Mouse (Mus musculus) E14TG2a.4 (cell line): ENCODE measurements around the gene Litaf.

ENCODE experiments used
- H3K27me3 ChIP-seq: 2 replicates; pipeline ENCODE4 v1.6.1; 2014; ENCODE audit warnings: low read length, control low read depth; ENCODE audit not compliant: insufficient read depth
- H3K36me3 ChIP-seq: 2 replicates; pipeline ENCODE4 v1.6.1; 2014; ENCODE audit warnings: low read length, control low read depth; ENCODE audit not compliant: insufficient read depth
- H3K4me1 ChIP-seq: replicated peaks from 2 replicates; pipeline ENCODE4 v1.6.1; 2014; ENCODE audit warnings: low read depth, low read length, control low read depth
- H3K4me3 ChIP-seq: replicated peaks from 2 replicates; pipeline ENCODE4 v1.5.1; 2014; ENCODE audit warnings: mild to moderate bottlenecking, low read length
- H3K9me3 ChIP-seq: 2 replicates; pipeline ENCODE4 v1.6.1; 2014; ENCODE audit warnings: low read length, control low read depth
- CTCF ChIP-seq: conservative IDR thresholded peaks from 2 replicates; pipeline ENCODE4 v1.5.1; 2014; ENCODE audit warnings: low read length
- NANOG ChIP-seq: IDR thresholded peaks from 2 replicates; pipeline ENCODE4 v1.6.1; 2014; ENCODE audit warnings: borderline replicate concordance, low read length, mixed read lengths
- POU5F1 ChIP-seq: IDR thresholded peaks from 2 replicates; pipeline ENCODE4 v1.6.1; 2014; ENCODE audit warnings: low read length, borderline replicate concordance

Litaf gene

DNA sequence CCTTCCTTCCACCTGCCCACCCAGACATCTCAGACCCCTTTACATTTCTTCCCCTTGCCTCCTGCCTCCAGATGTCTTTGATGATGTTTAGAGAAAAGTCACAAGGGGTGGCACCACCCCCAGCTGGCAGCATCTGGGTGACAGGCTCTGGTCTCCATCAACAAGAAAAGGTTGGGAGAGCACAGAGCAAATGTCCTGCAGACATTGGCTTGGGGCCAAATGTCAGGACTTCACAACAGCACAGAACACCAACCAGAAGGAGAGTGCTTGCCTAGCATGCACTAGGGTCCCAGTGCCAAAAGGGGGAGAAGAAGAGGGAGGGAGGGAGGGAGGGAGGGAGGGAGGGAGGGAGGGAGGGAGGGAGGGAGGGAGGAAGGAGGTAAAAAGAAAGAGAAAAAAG is 146.1 kb downstream of the Litaf start:
- Histone ChIP-seq H3K4me3 (no peak overlapping the region), H3K9me3 (no peaks in the 10 kb centered on the region), H3K4me1 (peaks cover 8% of the 10 kb centered on the region), H3K36me3 (no peaks in the 10 kb centered on the region), H3K27me3 (peaks cover 4% of the 10 kb centered on the region; the same call in 1 of the 2 replicates)
- TF ChIP-seq CTCF (no peak), POU5F1 (no peak), NANOG (no peak)

GRCm38 (mm10) chr16:10916271-10916670 is 149.7 kb downstream of the Litaf start:
- no peaks in the 10 kb centered on the region for H3K4me1 ChIP-seq
- no peaks in the 10 kb centered on the region for H3K9me3 ChIP-seq
- no peak overlapping the region for H3K4me3 ChIP-seq
- TF ChIP-seq NANOG: no peak
- TF ChIP-seq CTCF: no peak
- no peak for TF ChIP-seq POU5F1
- peaks cover 9% of the 10 kb centered on the region; the same call in 1 of the 2 replicates for H3K27me3 ChIP-seq
- no peaks in the 10 kb centered on the region for H3K36me3 ChIP-seq

- Histone ChIP-seq H3K4me3 (no peak overlapping the region), H3K4me1 (no peaks in the 10 kb centered on the region), H3K36me3 (no peaks in the 10 kb centered on the region), H3K27me3 (peaks cover 9% of the 10 kb centered on the region; the same call in 1 of the 2 replicates), H3K9me3 (no peaks in the 10 kb centered on the region)
- TF ChIP-seq NANOG (no peak), CTCF (no peak), POU5F1 (no peak)
These were observed 150.9 kb downstream of the Litaf start for GRCm38 (mm10) chr16:10915066-10915465.

DNA sequence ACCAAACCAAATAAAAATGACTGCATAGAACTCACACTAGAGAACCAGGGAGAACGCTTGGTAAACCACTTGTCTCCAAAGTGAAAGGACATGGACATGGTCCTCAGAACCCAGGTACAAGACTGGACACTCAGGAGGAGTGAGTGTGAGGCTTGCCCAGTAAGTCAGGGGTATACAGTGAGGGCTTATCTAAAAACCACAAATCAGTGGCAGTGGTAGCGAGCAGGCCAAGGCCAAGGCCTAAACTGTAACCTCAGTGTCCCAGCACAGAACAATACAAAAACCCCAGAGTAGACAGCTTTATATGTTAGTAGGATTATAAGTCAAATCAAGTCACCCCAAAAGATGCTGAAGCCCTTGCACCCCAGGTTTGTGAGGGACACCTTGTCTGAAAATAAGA is 154.9 kb downstream of the Litaf start:
- Histone ChIP-seq H3K4me1 (no peaks in the 10 kb centered on the region), H3K4me3 (no peak overlapping the region), H3K27me3 (0 out of 2 replicates have a peak, but pooled peaks cover 5% of the 10 kb centered on the region), H3K9me3 (no peaks in the 10 kb centered on the region), H3K36me3 (no peaks in the 10 kb centered on the region)
- TF ChIP-seq NANOG: no peak
- TF ChIP-seq CTCF: no peak
- TF ChIP-seq POU5F1: no peak

DNA sequence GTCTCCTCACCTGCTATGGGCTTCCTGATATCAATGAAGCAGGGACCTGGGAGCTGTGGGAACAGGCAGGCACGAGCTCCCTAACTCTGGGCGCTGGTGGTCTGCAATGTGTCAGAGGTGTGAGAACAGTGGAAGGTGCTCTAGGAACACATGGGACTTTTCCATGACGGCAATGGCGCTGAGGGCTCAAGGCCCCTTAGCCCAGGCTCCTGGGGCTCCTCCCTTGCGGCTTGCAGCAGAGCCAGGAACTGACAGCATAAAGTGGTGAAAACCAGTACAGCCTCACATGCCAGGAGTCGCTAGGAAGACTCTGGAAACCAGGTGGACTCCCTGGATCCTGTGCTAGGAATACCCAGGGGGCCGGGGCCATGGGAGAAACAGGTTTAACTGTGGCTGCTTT is 155.4 kb downstream of the Litaf start:
- no peak overlapping the region for H3K4me3 ChIP-seq
- no peaks in the 10 kb centered on the region; the same call in 1 of the 2 replicates for H3K4me1 ChIP-seq
- H3K27me3 ChIP-seq: 0 out of 2 replicates have a peak, but pooled peaks cover 5% of the 10 kb centered on the region
- H3K36me3 ChIP-seq: no peaks in the 10 kb centered on the region
- TF ChIP-seq CTCF (no peak), NANOG (no peak), POU5F1 (no peak)
- H3K9me3 ChIP-seq: no peaks in the 10 kb centered on the region
